Mouse (Mus musculus): Measurements from ENCODE around the gene Crtap. TPM values are rescaled to one million over a fixed set of nuclear protein-coding genes. Genes with fewer than 3 reads are reported as not detected.
A peak's percentile ranks its signal among the peaks of the same experiment; 100 is the strongest.
"Not testable (repeated sequence)": the region's sequence is repeated elsewhere in the genome, so short reads cannot be mapped to it uniquely, and the experiment has no call there.

The Crtap gene
- polyA plus RNA-seq, 1 experiment from 2014 or later: 18.2 TPM

- Histone ChIP-seq H3K4me1 (ENCODE audit: control insufficient read depth, low read depth, low read length) (no peaks in the 10 kb centered on the region), H3K4me2 (ENCODE audit: low read depth, low read length) (no peak overlapping the region), H3K9ac (ENCODE audit: low read depth, low read length) (no peak overlapping the region), H3K27me3 (ENCODE audit: control insufficient read depth, insufficient read depth, low read depth, low read length) (no peaks in the 10 kb centered on the region), H3K9me3 (replicated peaks; ENCODE audit: control insufficient read depth, low read length) (no peaks in the 10 kb centered on the region), H3K36me3 (ENCODE audit: control insufficient read depth, insufficient read depth) (no peaks in the 10 kb centered on the region), H3K4me3 (ENCODE audit: low read depth, low read length) (no peak overlapping the region), H3K27ac (ENCODE audit: low read length) (no peak overlapping the region)
- peak; percentile 27; the same call in 1 of the 2 replicates for ATAC-seq (ENCODE audit: low read depth)
- WGBS (ENCODE audit: insufficient replicate concordance): 78% methylated on average over 10 of the region's 10 CpGs
These were observed 13.3 kb downstream of the Crtap start for GRCm38 (mm10) chr9:114377168-114377567.

- WGBS (ENCODE audit: insufficient replicate concordance): 65% methylated on average over 10 of the region's 10 CpGs
- no peaks in the 10 kb centered on the region for H3K9me3 ChIP-seq (replicated peaks; ENCODE audit: control insufficient read depth, low read length)
- no peak for ATAC-seq (ENCODE audit: low read depth)
These were observed 15.1 kb downstream of the Crtap start for GRCm38 (mm10) chr9:114375276-114375962.

GRCm38 (mm10) chr9:114371717-114372116 is 18.8 kb downstream of the Crtap start:
- not testable (repeated sequence) for ATAC-seq (ENCODE audit: low read depth); H3K9ac ChIP-seq (ENCODE audit: low read depth, low read length); H3K4me2 ChIP-seq (ENCODE audit: low read depth, low read length); H3K27me3 ChIP-seq (ENCODE audit: control insufficient read depth, insufficient read depth, low read depth, low read length); H3K4me1 ChIP-seq (ENCODE audit: control insufficient read depth, low read depth, low read length); H3K27ac ChIP-seq (ENCODE audit: low read length); H3K9me3 ChIP-seq (replicated peaks; ENCODE audit: control insufficient read depth, low read length); H3K36me3 ChIP-seq (ENCODE audit: control insufficient read depth, insufficient read depth); H3K4me3 ChIP-seq (ENCODE audit: low read depth, low read length)
- 24% methylated on average over 5 of the region's 5 CpGs for WGBS (ENCODE audit: insufficient replicate concordance)

More at GRCm38 (mm10) chr9:114375276-114375962, 15.1 kb downstream of the Crtap start:
- no peak overlapping the region for H3K4me2 ChIP-seq (ENCODE audit: low read depth, low read length)
- H3K27ac ChIP-seq (ENCODE audit: low read length): no peak overlapping the region
- no peaks in the 10 kb centered on the region for H3K27me3 ChIP-seq (ENCODE audit: control insufficient read depth, insufficient read depth, low read depth, low read length)
- H3K4me1 ChIP-seq (ENCODE audit: control insufficient read depth, low read depth, low read length): no peaks in the 10 kb centered on the region
- no peak overlapping the region for H3K9ac ChIP-seq (ENCODE audit: low read depth, low read length)
- no peak overlapping the region for H3K4me3 ChIP-seq (ENCODE audit: low read depth, low read length)
- H3K36me3 ChIP-seq (ENCODE audit: control insufficient read depth, insufficient read depth): no peaks in the 10 kb centered on the region

- H3K4me2 ChIP-seq (ENCODE audit: low read depth, low read length); H3K4me3 ChIP-seq (ENCODE audit: low read depth, low read length); H3K4me1 ChIP-seq (ENCODE audit: control insufficient read depth, low read depth, low read length); H3K9ac ChIP-seq (ENCODE audit: low read depth, low read length); H3K36me3 ChIP-seq (ENCODE audit: control insufficient read depth, insufficient read depth); H3K9me3 ChIP-seq (replicated peaks; ENCODE audit: control insufficient read depth, low read length); ATAC-seq (ENCODE audit: low read depth); H3K27me3 ChIP-seq (ENCODE audit: control insufficient read depth, insufficient read depth, low read depth, low read length); H3K27ac ChIP-seq (ENCODE audit: low read length): not testable (repeated sequence)
- 45% methylated on average over 5 of the region's 5 CpGs for WGBS (ENCODE audit: insufficient replicate concordance)
These were observed 21.1 kb downstream of the Crtap start for GRCm38 (mm10) chr9:114369389-114369788.

- WGBS (ENCODE audit: insufficient replicate concordance): 10% methylated on average over 12 of the region's 12 CpGs
- Histone ChIP-seq H3K9me3 (replicated peaks; ENCODE audit: control insufficient read depth, low read length) (no peaks in the 10 kb centered on the region), H3K36me3 (ENCODE audit: control insufficient read depth, insufficient read depth) (no peaks in the 10 kb centered on the region), H3K4me1 (ENCODE audit: control insufficient read depth, low read depth, low read length) (no peaks in the 10 kb centered on the region), H3K4me3 (ENCODE audit: low read depth, low read length) (peak overlapping the region; percentile 55), H3K4me2 (ENCODE audit: low read depth, low read length) (peak overlapping the region; percentile 72), H3K27ac (ENCODE audit: low read length) (no peak overlapping the region), H3K9ac (ENCODE audit: low read depth, low read length) (peak overlapping the region; percentile 31; the same call in 1 of the 2 replicates), H3K27me3 (ENCODE audit: control insufficient read depth, insufficient read depth, low read depth, low read length) (no peaks in the 10 kb centered on the region; the same call in 1 of the 2 replicates)
- ATAC-seq (ENCODE audit: low read depth): no peak
These were observed 22.0 kb downstream of the Crtap start for GRCm38 (mm10) chr9:114368471-114368858.

- no peaks in the 10 kb centered on the region; the same call in 1 of the 2 replicates for H3K27me3 ChIP-seq (ENCODE audit: control insufficient read depth, insufficient read depth, low read depth, low read length)
- peak; percentile 56; the same call in 1 of the 2 replicates for ATAC-seq (ENCODE audit: low read depth)
- no peaks in the 10 kb centered on the region for H3K9me3 ChIP-seq (replicated peaks; ENCODE audit: control insufficient read depth, low read length)
- no peaks in the 10 kb centered on the region for H3K36me3 ChIP-seq (ENCODE audit: control insufficient read depth, insufficient read depth)
- peak overlapping the region; percentile 55 for H3K4me3 ChIP-seq (ENCODE audit: low read depth, low read length)
- peak overlapping the region; percentile 31; the same call in 1 of the 2 replicates for H3K9ac ChIP-seq (ENCODE audit: low read depth, low read length)
- under 1% methylated on average over 48 of the region's 48 CpGs for WGBS (ENCODE audit: insufficient replicate concordance)
- H3K27ac ChIP-seq (ENCODE audit: low read length): no peak overlapping the region
- peak overlapping the region; percentile 72 for H3K4me2 ChIP-seq (ENCODE audit: low read depth, low read length)
- no peaks in the 10 kb centered on the region for H3K4me1 ChIP-seq (ENCODE audit: control insufficient read depth, low read depth, low read length)
These were observed 22.5 kb downstream of the Crtap start for GRCm38 (mm10) chr9:114367783-114368470.

- H3K9me3 ChIP-seq (replicated peaks; ENCODE audit: control insufficient read depth, low read length); H3K9ac ChIP-seq (ENCODE audit: low read depth, low read length); H3K27me3 ChIP-seq (ENCODE audit: control insufficient read depth, insufficient read depth, low read depth, low read length); H3K36me3 ChIP-seq (ENCODE audit: control insufficient read depth, insufficient read depth); ATAC-seq (ENCODE audit: low read depth); H3K4me2 ChIP-seq (ENCODE audit: low read depth, low read length); H3K4me3 ChIP-seq (ENCODE audit: low read depth, low read length); H3K27ac ChIP-seq (ENCODE audit: low read length); H3K4me1 ChIP-seq (ENCODE audit: control insufficient read depth, low read depth, low read length): not testable (repeated sequence)
- 35% methylated on average over 9 of the region's 9 CpGs for WGBS (ENCODE audit: insufficient replicate concordance)
These were observed 60.6 kb downstream of the Crtap start, which contains the start of gene Bcl2a1c for GRCm38 (mm10) chr9:114329855-114330254. Bcl2a1c (plus strand) TSS chr9:114330135.

GRCm38 (mm10) chr9:114328332-114328731 is 62.1 kb downstream of the Crtap start:
- not testable (repeated sequence) for H3K4me1 ChIP-seq (ENCODE audit: control insufficient read depth, low read depth, low read length); ATAC-seq (ENCODE audit: low read depth); H3K9ac ChIP-seq (ENCODE audit: low read depth, low read length)

More at GRCm38 (mm10) chr9:114328332-114328731, 62.1 kb downstream of the Crtap start:
- H3K36me3 ChIP-seq (ENCODE audit: control insufficient read depth, insufficient read depth); H3K4me3 ChIP-seq (ENCODE audit: low read depth, low read length); H3K9me3 ChIP-seq (replicated peaks; ENCODE audit: control insufficient read depth, low read length); H3K4me2 ChIP-seq (ENCODE audit: low read depth, low read length); H3K27me3 ChIP-seq (ENCODE audit: control insufficient read depth, insufficient read depth, low read depth, low read length); H3K27ac ChIP-seq (ENCODE audit: low read length): not testable (repeated sequence)
